Mouse (Mus musculus) kidney, postnatal 25 days (tissue): ENCODE measurements at regions not wholly inside any gene's neighbourhood (a gene's known extent, or its start where the extent isn't known, plus 50 kb on each side); places are given as distances from the start of the nearest gene placed in this dataset.
"Not testable (repeated sequence)": the region's sequence is repeated elsewhere in the genome, so short reads cannot be mapped to it uniquely, and the experiment has no call there.

ENCODE experiments used
- DNase-seq, 2 experiments: peaks; one replicate each; pipeline ENCODE4 v3.0.0; 2021; ENCODE audit warnings: mixed read lengths in 2 of 2

DNA sequence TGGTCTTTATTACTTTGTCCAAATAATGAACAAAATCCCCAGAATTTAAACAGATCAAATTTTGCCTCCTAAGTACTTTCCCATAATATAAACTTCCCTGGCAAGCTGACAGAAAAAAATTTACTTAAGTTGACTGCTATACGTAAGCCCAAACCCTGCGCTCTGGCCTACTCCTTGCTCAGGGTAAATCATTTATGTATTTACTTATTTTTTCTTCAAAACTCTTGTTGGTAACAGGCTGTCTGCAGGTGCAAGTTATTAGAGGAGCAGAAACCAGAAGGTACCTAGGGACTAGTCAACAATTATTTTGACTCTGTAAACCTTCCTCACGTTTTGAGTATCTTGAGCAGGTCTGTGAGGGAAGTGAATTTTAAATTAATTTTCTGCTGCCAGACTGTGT lies 2615.7 kb downstream of the Poteg start:
- no peak for DNase-seq

- no peak for DNase-seq
These were observed 2630.3 kb downstream of the Poteg start for GRCm38 (mm10) chr8:30077726-30078125.

DNA sequence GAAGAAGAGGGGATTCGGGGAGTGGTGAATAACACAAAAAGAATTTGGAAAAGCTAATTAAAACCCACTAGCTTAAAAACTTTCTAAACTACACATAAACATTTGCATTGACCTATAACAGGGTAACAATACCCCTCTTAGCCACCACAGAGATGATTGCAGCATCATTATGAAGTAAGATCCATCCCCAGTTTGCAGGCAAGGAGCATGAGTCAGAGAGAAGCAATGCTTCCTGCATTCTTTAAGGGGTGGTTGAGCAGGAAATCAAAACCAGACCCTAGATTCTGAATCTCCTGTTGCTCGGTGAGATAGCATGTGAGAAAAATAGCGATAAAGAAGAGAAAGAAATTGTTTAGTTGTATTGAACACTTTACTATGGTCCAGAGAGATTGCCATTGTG lies 2680.3 kb downstream of the Poteg start:
- no peak for DNase-seq

DNA sequence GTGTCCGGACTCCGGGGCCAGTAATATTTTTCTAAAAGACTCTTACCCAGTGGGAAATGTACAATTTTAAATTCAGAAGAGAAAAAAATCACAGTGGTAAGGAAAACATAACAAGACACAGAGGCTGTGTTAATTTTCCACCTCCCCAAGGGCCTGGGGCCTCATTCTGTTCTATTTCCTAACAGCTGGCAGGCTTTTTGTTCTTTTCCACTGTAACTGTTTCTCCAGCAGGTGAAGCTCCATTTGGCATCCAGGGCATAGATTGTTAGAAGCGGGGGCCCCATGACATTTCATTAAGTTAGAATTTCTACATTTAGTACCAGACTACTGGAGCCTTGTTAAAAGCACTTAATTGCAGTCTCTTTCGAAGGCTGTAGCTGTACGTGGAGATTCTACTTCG lies 2687.5 kb downstream of the Poteg start:
- no peak for DNase-seq

GRCm38 (mm10) chr8:30151181-30151844 lies 2703.8 kb downstream of the Poteg start:
- DNase-seq, result no peak

- DNase-seq, result no peak
These were observed 2705.5 kb downstream of the Poteg start for GRCm38 (mm10) chr8:30152921-30153320.

GRCm38 (mm10) chr8:30171881-30172280 lies 2724.4 kb downstream of the Poteg start:
- DNase-seq, result no peak

DNA sequence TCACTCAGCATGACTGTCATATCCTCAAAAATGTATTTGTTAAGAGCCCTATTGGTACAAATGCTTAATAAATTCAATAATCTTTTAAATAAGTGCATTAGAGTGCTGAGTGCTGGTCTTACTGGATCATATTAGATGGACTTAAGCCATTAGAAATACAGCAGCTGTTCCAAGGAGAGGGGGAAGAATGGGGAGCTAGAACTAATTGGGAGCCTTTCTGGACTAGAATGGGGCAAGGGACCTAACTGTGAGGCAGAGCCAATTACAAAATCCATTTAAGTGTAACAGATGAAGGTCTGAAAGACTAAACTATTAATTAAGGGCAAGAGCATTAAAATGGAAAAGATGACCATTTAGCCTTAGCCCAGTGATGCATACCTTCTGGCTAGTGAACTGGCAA lies 2755.3 kb downstream of the Poteg start:
- DNase-seq, result not testable (repeated sequence)

- no peak for DNase-seq
These were observed 2779.9 kb downstream of the Poteg start for GRCm38 (mm10) chr8:30227354-30227753.

DNA sequence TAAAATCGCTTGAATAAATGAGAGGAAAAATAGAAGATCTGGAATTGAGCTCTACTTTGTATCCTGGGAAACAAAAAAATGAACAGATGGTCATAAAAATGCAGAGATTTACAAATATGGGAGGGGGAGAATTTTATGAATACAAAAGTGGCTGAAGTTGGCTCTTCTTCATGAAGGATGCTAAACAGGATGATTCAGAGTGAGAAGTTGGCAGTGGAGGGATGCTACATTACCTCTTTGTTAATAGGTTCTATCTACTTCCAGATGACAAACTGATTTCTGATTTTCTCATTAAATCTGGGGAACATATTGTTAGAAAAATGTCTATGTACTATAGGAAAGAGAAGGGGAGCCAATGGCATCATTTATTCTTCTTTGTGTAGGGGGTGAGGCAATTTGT lies 2785.8 kb downstream of the Poteg start:
- no peak for DNase-seq

DNA sequence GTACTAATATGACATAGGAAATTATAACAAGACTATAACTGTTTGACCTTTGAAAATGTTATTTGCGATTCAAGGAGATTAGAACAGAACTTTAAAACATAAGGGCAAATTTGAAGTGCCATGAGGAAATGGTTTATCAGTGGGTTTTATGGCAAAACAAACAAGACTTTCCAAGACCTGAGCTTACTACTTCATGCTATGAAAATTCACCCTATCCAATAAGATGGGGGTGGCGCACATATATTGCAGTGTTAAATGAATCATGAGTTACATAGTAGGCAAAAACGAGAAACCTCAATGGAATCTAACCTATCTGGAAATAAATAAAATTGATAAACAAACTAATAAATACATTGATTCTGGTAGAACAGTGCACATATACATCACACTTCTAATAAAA lies 2804.3 kb downstream of the Poteg start:
- no peak for DNase-seq

DNA sequence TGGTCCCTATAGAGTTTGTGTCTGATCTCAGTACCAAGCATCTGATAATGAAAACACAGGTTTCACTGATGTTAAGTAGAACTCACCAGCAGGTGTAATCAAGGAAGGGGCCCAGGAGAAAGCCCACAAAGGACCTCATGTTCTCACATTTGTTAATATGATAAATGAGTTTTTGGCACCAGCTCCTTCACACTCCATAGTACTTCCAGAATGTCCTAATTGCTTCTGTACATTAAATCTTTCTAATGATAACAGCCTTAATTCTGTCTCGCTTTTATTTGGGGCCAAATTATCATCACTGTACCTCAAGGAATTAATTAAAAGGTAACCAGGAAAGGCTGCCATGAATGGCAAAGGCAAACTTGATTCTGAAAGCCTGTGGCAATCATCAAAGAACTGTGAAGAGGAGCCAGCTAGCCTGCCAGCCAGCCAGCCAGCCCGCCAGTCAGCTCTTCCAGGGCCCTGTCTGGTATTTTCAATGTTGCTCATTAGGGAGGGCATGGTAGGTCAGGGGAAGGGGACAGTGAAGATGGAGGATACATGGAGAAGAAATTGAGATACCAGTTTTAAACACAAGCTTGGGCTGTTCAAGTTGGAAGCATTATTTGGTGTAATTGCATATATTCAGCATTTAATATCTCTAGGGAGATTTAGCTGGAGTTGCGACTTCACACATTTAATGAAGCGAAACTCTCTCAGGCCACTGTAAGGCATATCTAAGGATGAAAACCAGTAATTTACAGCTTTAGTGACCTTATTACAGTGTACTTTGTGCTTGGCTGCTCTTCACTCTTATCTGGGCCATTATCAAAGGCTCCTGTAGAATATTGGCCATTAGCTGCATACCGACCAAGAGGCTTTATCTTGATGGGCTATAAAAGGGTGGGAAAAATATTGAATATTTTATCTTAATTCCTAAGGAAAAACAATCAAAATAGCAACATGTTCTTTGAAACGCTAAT lies 2822.8 kb downstream of the Poteg start:
- DNase-seq, result no peak

GRCm38 (mm10) chr8:30289169-30289568 lies 2841.7 kb downstream of the Poteg start:
- no peak for DNase-seq

- no peak for DNase-seq
These were observed 2883.7 kb downstream of the Poteg start for GRCm38 (mm10) chr8:30331201-30331600.

DNA sequence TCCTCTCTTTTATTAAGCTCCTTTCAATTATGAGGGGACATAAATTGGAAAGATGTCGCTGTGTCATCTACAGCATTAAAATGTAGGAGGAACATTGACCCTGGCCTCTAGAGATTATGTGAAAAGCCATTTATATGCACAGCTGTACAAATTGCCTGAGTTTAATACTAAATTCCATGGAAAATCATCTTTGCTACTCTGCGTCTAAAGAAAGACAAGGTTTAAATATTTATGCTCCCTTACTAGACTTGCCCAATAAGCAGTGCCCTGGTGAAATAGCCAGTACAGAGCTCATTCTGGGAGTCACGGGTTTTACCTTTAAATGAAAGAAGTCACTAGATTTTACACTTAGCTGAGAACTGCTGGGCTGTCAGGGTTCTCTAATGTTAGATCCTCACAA lies 2885.9 kb downstream of the Poteg start:
- no peak for DNase-seq

DNA sequence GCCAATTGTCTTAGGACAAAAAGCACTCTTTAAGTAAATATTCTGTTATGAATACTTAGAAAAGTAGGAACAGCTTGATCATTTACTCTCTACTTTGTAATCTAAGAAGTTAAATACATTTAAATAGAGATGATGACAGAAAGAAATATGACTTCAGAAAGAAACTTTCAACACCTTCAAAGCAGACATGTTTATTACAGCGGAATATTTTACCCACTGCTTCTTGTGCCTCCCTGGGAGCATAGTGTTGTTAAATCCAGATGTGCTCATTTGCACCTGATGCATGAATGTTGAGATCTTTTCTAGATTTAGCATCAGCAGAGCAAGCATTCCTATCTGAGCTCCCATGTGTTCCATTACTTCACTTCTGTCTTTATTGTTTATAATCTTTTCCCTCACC lies 2912.0 kb downstream of the Poteg start:
- DNase-seq, result no peak

DNA sequence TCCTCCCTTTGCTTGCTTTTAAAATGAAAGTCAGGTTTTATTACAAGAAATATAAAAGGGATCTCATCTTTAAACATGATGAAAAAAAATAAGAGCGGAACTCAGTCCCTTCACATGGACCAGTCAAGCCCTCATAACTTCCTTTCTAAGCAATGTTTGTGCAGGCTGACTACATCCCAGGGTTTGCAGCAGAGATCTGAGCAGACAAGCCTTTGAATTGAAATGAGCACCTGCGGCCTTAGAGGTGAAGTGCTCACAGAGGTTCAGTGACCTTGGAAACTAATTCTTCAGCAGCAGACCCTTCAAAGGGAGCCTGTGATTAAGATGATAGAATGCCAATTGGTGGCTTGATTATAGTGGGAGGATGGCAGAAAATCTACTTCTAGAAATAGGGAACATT lies 2918.3 kb downstream of the Poteg start:
- no peak for DNase-seq

DNA sequence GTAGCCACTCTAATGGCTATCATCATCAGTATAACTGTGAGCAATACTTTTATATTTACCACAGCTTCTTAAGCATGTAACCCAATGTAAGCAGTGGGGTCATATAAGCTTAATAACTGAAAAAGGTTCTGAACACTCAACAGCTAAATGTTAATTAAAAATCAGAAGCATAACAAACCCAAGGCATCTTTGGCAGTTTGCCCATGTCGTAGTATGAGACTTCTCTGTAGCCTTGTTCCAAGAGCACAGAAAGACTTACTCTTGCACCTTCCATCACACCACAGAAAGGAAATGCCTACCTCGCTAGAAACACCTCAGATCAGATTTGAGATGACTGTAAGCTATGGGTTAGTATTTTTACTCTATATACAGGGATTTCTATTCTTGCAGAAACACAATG lies 2944.5 kb downstream of the Poteg start:
- DNase-seq, result peak in 1 of 2 experiments; percentile 2

DNA sequence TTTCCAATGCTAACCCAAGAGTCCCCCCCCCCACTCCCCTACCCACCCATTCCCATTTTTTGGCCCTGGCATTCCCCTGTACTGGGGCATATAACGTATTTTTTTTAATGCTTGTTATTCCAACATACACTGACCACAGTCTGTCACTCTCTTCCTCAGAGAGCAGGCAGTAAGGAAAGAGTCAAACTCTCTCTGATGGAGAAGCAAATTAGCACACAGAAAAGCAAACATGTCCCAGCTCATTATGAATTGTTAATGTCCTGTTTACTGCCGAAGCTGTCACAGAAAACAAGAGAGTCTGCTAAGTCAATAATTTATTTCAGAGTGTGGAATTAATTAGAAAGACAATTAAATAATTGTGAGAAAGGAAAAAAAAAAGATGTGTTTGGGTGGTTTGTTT lies 2989.1 kb upstream of the 5930422O12Rik start:
- DNase-seq, result no peak

DNA sequence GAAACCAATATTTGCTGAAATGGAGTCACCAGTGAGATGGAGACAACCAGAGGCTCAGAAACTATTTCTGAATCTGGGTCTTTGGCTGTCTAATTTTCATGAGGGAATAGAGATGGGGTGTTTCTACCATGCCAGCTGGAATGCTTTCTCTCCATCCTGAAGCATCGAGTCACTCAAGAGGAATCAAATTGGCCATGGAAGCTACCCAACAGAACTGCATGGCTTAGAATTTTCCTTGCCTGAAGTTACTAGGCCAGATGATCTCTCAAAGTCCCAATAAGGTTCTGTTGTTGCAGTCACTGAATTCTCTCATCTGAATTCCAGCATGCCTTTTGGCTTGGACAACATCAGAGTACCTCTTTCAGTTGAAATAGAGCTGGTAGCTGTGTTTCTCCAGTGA lies 2986.7 kb upstream of the 5930422O12Rik start:
- DNase-seq, result no peak

DNA sequence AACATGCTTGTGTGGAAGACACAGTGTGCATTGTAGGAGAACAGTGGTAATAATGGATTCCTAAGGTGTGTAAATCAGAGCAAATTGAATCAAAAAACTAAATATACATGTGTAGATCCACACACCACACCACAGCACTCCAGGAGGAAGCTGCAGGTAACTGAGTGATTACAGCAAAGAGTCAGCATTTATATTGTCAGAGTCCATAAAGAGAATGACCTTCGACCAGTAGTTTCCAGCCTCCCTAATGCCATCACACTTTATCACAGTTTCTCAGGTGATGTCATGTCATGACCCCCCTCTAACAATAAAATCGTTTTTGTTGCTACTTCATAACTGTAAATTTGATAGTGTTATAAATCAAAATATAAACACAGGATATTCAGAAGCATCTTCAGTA lies 2984.6 kb upstream of the 5930422O12Rik start:
- no peak for DNase-seq

- no peak for DNase-seq
These were observed 2984.2 kb upstream of the 5930422O12Rik start for GRCm38 (mm10) chr8:30444274-30444673.

- no peak for DNase-seq
These were observed 2970.4 kb upstream of the 5930422O12Rik start for GRCm38 (mm10) chr8:30458136-30458535.

DNA sequence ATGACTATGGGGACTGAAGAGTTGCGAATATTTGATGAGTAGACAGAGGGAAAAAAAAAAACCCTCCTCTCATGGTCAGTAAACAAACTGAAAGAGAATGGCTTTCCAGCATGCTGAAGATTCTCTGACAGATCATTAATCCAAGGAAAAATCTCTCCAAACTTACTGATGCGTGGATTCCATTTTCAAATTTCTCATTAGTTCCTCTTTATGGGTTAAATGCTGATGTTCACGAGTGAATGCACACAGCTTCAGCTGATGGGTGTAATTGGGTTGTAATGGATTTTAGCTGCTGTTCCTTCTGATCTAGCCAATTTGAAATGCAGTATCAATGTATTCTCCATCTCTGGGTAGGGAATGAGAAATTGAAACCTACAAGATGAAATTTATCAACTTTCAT lies 2945.6 kb upstream of the 5930422O12Rik start:
- DNase-seq, result no peak
